ENCODE assay signal across 11 mouse cellular contexts in the genomic region with DNA sequence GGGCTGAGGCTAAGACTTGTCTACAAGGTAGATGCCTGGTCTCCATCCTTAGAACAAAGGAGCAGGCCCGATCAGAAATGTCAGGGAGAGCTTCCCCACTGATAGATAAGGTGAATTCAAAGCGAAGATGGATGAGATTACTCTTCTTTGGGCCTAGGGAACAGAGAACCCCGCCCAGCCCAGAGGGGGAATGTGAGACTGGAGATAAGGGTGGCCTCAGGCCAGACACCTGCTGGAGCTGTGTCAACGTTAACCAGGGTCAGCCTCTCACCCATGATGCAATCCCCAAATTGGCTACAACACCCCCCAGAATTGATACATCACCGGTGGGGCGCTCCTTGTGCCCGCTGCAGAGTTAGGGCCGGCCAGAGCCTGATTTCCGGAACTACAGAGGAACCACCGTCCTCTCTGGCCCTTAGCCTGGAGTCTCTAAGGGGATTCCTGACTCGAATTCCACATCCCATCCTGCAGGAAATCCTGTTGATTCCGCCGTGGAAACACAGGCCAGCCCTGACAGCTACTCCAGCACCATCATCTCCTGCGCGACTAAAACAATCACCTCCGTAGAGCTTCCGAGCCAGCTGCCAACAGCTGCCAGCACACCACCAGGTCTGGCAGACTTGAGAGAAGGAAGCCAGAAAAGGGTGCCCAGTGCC. TPM values are rescaled to one million over a fixed set of nuclear protein-coding genes. Genes with fewer than 3 reads are reported as not detected.
DNase-seq lines count a peak whose midpoint lies in the region; ATAC-seq lines count a peak whose summit lies in the region.
"Had no signal": no experiment of that assay in that cellular context is flagged by ENCODE, and none has a peak within 500 bp of the region (broad histone marks: within the 10 kb centered on the region; RNA-seq: fewer than 3 reads in every experiment).

No protein-coding gene starts in this region.

- H3K4me2 ChIP-seq in heart, embryonic 13.5 days, result 0 out of 2 replicates have a peak overlapping the region, but pooled peaks have one; percentile 20
- no peak overlapping the region for H3K4me2 ChIP-seq in forebrain, embryonic 11.5 days (ENCODE audit: low read depth, low read length, severe bottlenecking)
- H3K4me2 ChIP-seq: hindbrain, embryonic 14.5 days had no signal

- H3K9ac ChIP-seq in heart, embryonic 13.5 days, result no peak overlapping the region
- H3K9ac ChIP-seq in forebrain, embryonic 11.5 days (ENCODE audit: low read length), result no peak overlapping the region
- H3K9ac ChIP-seq: hindbrain, embryonic 14.5 days had no signal

- H3K4me1 ChIP-seq in heart, embryonic 13.5 days, result peaks cover 14% of the 10 kb centered on the region
- no peaks in the 10 kb centered on the region for H3K4me1 ChIP-seq in forebrain, embryonic 11.5 days (replicated peaks; ENCODE audit: control insufficient read depth, insufficient read depth, low read length)

- no peaks in the 10 kb centered on the region for H3K36me3 ChIP-seq in heart, embryonic 13.5 days
- H3K36me3 ChIP-seq in forebrain, embryonic 11.5 days (ENCODE audit: control insufficient read depth, insufficient read depth, low read length), result no peaks in the 10 kb centered on the region

- ATAC-seq in heart, embryonic 13.5 days (ENCODE audit: extremely low read depth, insufficient number of reproducible peaks, low FRiP score, low TSS enrichment), result no peak
- peak; percentile 44 for ATAC-seq in megakaryocyte progenitor cell, adult 5-6 weeks (replicated peaks; ENCODE audit: poor library complexity)
- no peak for ATAC-seq in forebrain, embryonic 11.5 days (replicated peaks; ENCODE audit: low FRiP score)

- peak overlapping the region; percentile 28; the same call in 1 of the 2 replicates for H3K27ac ChIP-seq in heart, embryonic 13.5 days (replicated peaks)
- H3K27ac ChIP-seq in forebrain, embryonic 11.5 days (ENCODE audit: low read depth, low read length), result no peak overlapping the region
- H3K27ac ChIP-seq: hindbrain, embryonic 14.5 days had no signal

- 32% methylated on average over 17 of the region's 17 CpGs for WGBS in heart, embryonic 13.5 days
- 75% methylated on average over 17 of the region's 17 CpGs for whole genome bisulfite sequencing in forebrain, embryonic 11.5 days

- peak; percentile 39 for DNase-seq in gastrocnemius, postnatal 25 days
- no peak for DNase-seq in gastrocnemius, adult 18-20 months (ENCODE audit: low spot score)
- DNase-seq in kidney, postnatal 36 days, result peak; percentile 49 to 50
- DNase-seq in urinary bladder, postnatal 10 days (ENCODE audit: low spot score), result no peak
- DNase-seq in forebrain, embryonic 11.5 days (ENCODE audit: low spot score), result no peak
- DNase-seq in layer of hippocampus, adult 8-10 months (ENCODE audit: low spot score in 2 of 2), result no peak
- DNase-seq: cerebellum, adult 8-10 months; retina, postnatal 1 day had no signal

- H3K27me3 ChIP-seq in heart, embryonic 13.5 days (replicated peaks), result no peaks in the 10 kb centered on the region
- no peaks in the 10 kb centered on the region for H3K27me3 ChIP-seq in forebrain, embryonic 11.5 days (ENCODE audit: control insufficient read depth, insufficient read depth, low read length)

- H3K4me3 ChIP-seq in heart, embryonic 13.5 days, result no peak overlapping the region
- no peak overlapping the region for H3K4me3 ChIP-seq in forebrain, embryonic 11.5 days (ENCODE audit: low read depth, low read length)

- no peaks in the 10 kb centered on the region for H3K9me3 ChIP-seq in heart, embryonic 13.5 days
- H3K9me3 ChIP-seq in forebrain, embryonic 11.5 days (ENCODE audit: control insufficient read depth, low read length), result no peaks in the 10 kb centered on the region

RNA-seq across cellular contexts. Expression of a gene that starts 17.3 kb away (rescaled TPM):
- 10 to 100 TPM; 52.5 to 56.7 TPM for total RNA-seq in gastrocnemius, postnatal 25 days (2021)
- 10 to 100 TPM; 44.5 to 46.8 TPM for total RNA-seq in gastrocnemius, adult 18-20 months (2021)
- polyA plus RNA-seq in heart, embryonic 13.5 days (2015; fragmentation: Nextera tagmentation; extraction: Ambion mirVana), result 210 and 235 TPM in 2 replicates
- total RNA-seq in megakaryocyte progenitor cell, adult 5-6 weeks (2015), result 162 and 164 TPM in 2 replicates
- 73.9 and 88.7 TPM in 2 replicates for total RNA-seq in megakaryocyte progenitor cell, adult 5-6 weeks (2017)
- 270 and 272 TPM in 2 replicates for polyA plus RNA-seq in forebrain, embryonic 11.5 days (2014; fragmentation: Nextera tagmentation; extraction: Ambion mirVana)
- total RNA-seq in layer of hippocampus, adult 8-10 months (2022), result 100 to 1,000 TPM; 243 to 255 (median 246) TPM

RNA-seq across cellular contexts. Expression of a gene that starts 25.6 kb away (rescaled TPM):
- total RNA-seq in gastrocnemius, postnatal 25 days (2021), result 10 to 100 TPM; 14.2 to 47.4 TPM
- 10 to 100 TPM; 14.0 to 14.3 TPM for total RNA-seq in gastrocnemius, adult 18-20 months (2021)
- 35.2 and 37.8 TPM in 2 replicates for polyA plus RNA-seq in heart, embryonic 13.5 days (2015; fragmentation: Nextera tagmentation; extraction: Ambion mirVana)
- total RNA-seq in megakaryocyte progenitor cell, adult 5-6 weeks (2015), result 73.2 and 79.5 TPM in 2 replicates
- total RNA-seq in megakaryocyte progenitor cell, adult 5-6 weeks (2017), result 39.1 and 48.3 TPM in 2 replicates
- polyA plus RNA-seq in forebrain, embryonic 11.5 days (2014; fragmentation: Nextera tagmentation; extraction: Ambion mirVana), result 33.9 and 34.1 TPM in 2 replicates
- 10 to 100 TPM in 1 of 4 experiments, 1 to 10 TPM in 3; 2.5 to 11.0 (median 5.5) TPM for total RNA-seq in layer of hippocampus, adult 8-10 months (2022)

RNA-seq across cellular contexts. Expression of a gene that starts 33.8 kb away (rescaled TPM):
- not detected for total RNA-seq in gastrocnemius, postnatal 25 days (2021)
- total RNA-seq in gastrocnemius, adult 18-20 months (2021), result not detected
- polyA plus RNA-seq in heart, embryonic 13.5 days (2015; fragmentation: Nextera tagmentation; extraction: Ambion mirVana), result not detected in 2 replicates
- not detected in 2 replicates for total RNA-seq in megakaryocyte progenitor cell, adult 5-6 weeks (2015)
- total RNA-seq in megakaryocyte progenitor cell, adult 5-6 weeks (2017), result not detected in 2 replicates
- not detected in 2 replicates for polyA plus RNA-seq in forebrain, embryonic 11.5 days (2014; fragmentation: Nextera tagmentation; extraction: Ambion mirVana)
- not detected for total RNA-seq in layer of hippocampus, adult 8-10 months (2022)
- polyA plus RNA-seq: hindbrain, embryonic 14.5 days had no signal

Comparison
In these comparisons a context has a peak if more than half of its experiments do, and no peak if none do; other contexts are left out.
1. DNase-seq: peak in gastrocnemius, postnatal 25 days (single experiment) and kidney, postnatal 36 days (2 of 2); none in gastrocnemius, adult 18-20 months (single experiment), urinary bladder, postnatal 10 days (single experiment), forebrain, embryonic 11.5 days (single experiment) and layer of hippocampus, adult 8-10 months (0 of 2).